Mouse (Mus musculus): ENCODE results near the gene Tbxas1. TPM values are rescaled to one million over a fixed set of nuclear protein-coding genes. Genes with fewer than 3 reads are reported as not detected.
A peak's percentile ranks its signal among the peaks of the same experiment; 100 is the strongest.

Gene Tbxas1
- total RNA-seq, 4 experiments from 2014 or later, result 2.1 to 16.8 (median 7.6) TPM

DNA sequence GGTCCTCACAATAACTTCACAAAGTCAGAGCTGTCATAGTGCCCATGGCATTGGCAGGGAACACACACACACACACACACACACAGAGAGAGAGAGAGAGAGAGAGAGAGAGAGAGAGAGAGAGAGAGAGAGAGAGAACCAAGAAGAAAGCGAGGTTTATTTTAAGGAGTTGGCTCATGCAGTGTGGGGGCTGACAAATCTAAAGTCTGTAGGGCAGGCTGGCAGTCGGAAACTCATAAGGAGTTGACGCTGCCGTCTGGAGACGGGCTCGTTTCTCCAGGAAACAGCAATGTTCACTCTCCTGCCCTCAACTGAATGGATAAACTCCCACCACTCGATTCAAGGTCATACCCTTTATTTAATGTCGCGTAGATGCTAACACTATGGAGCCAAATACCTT lies 165.2 kb downstream of the Tbxas1 start:
- peak in 1 of 2 experiments; percentile 12 for DNase-seq (ENCODE audit: low spot score in 2 of 2)

DNA sequence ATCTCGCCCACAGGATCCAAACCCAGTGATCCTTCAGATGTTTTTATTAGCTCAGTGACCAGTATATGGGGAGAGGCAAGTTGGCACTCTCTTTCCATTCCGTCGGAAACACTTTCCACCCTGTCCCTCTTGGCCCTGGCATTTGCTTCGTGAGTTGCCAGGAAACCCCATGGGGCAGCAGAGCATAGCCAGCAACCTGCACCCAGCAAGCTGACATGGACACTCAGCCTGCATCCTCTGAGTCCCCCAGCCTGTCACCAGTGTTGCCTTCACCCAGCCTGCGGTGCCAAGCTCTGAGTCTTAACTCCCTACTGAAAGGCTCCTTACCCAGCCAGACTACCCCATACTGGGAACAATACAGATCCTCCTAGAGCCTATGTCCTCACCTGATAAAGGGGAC lies 173.9 kb downstream of the Tbxas1 start:
- no peak for DNase-seq (ENCODE audit: low spot score in 2 of 2)

DNA sequence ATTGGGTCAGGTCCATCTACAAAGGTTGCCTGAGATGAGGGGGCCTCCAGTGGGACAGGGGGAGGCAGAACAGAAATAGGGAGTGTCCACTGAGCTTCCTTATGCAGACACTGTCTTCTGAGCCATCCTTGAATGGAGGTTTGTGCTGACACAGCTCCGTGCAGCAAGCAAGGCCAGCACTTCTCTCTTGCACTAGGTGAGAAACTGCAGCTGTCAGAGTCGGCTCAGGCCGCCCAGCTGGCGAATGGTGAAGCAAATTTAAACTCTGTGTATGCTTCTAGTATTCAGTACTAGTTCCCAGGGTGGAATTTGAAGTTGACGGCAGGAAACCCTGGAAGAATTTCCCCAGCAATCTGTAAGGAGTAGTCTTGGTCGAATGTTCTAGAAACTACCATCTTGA lies 175.6 kb downstream of the Tbxas1 start:
- DNase-seq (ENCODE audit: low spot score in 2 of 2), result no peak

DNA sequence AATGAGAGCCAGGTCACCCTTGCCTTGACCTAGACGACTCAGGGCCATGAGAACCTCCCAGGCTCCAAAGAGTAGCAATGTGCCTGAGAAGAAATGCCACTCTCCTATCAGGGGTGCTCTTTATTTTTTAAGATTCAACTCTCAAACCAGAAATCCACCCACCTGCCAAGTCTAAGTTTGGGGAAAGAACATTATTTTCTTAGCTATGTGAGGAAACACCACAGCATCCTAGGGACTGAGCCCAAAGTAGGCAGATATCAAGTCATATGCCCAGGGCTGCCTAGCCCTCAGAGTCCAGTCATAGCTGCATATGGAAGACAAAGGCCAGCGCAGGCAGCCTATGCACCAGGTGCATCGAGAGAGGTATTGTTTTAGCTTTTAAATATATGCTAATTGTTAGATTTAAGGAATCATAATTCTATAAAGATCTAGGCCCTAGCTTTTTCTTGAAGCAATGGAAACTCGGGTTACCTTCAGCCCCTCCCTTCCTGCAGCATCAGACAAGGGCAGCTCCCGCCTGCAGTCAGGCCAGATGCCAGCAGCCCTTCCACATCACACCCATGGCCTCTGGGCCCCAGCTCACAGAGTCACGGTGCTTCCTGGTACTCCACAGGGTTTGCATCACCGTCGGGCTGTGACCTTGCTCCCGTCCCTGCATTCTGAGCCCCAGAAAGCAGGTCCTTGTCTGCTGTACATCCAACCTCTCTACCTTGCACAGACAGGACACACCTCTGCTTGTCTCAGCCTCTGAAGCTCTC lies 176.8 kb downstream of the Tbxas1 start:
- no peak for DNase-seq (ENCODE audit: low spot score in 2 of 2)

DNA sequence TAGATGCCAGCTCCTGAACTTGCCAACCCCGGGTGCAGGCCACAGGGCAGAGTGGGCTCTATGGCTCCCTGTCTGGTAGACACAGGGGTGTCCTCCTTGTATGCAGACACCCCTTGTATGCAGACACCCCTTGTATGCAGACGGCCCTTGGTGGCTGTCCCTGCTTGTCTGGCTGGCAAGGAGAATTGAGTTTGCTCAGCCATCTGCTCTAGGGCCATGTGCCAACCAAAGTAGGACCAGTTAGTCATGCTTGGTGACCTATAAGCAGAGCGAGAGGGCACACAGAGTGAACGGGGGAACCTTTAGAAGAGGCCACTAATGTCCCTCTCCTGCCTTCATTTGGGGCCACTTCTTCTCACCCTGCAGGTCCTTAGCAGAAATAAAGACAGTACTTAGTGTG lies 177.4 kb downstream of the Tbxas1 start:
- DNase-seq (ENCODE audit: low spot score in 2 of 2), result no peak

DNA sequence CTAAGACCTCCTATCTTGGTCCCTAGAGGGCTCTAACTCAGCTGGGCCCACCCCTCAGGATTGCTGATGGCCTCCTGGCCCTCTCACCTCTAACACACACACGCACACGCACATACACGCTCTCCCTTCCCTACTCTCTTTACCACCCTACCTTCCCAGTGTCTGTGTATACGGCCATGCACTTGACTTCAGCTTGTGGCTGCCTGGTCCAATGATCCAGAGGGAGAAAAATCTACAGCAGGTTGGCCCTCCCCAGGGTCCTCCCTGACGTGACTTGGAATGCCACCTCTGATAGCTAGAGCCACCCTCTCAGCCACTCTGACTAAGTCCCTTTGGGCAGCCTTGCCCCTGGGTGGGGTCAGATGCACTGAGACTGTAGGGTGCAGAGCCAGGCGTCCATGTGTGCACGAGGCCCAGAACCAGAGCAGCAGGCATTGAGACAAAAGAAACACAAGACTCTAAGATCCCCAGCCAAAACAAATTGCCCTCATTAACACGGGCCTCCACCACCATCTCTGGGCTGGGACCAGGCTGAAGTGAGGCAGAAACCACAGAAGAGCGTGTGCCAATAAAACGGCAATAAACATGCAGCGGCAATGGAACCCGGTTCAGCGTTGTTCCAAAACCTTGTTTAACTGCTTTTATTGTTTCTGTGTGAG lies 179.1 kb downstream of the Tbxas1 start:
- DNase-seq (ENCODE audit: low spot score in 2 of 2), result no peak

DNA sequence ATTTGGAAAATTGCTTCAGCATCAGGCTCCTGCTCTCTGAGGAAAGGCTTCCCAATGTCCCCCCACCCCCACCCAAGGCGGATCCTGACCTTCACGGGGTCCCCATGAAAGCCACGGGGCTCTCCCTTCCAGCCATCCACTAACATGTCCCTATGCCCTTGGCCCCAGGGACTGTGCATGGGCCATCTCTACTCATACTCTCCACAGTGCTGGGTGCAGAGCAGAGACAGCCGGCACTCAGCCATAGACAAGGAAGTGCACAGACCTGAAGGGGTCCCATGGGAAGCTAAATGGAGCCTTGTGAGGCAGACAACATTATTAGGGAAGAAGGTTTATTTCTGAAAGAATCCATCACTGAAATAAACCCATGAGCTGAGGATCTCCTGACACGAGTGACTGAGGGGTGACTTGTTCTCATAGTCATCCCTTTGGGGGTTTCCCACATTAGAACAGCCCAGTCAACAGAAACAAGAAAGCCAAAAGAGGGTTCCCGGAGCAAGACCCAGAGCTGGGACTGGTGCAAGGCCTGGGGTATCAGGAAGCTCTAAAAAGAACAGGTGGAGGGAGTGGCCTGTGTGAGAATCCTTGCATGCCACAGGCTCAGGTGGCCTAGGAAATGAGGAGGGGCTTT lies 179.8 kb downstream of the Tbxas1 start:
- DNase-seq (ENCODE audit: low spot score in 2 of 2), result no peak

DNA sequence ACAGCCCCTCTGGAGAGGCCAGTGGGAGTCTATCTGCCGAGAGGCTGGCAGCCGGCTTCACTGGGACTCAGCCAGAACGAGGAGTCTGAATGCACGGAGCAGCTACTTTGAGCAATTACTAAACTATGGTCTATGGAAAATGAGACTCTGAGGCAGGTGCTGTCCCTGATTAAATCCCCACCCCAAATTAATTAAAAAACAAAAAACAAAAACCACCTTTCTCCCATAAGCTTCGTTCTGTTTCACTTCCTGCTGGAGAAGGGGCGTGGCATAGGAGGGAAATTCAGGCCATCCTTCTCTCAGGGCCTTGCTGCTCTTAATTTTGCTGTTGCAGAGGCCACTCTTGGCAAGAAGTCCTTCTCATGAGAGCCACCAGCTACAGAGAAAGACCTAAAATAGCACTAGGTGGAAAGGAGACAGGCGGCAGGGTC lies 180.6 kb downstream of the Tbxas1 start:
- no peak for DNase-seq (ENCODE audit: low spot score in 2 of 2)

DNA sequence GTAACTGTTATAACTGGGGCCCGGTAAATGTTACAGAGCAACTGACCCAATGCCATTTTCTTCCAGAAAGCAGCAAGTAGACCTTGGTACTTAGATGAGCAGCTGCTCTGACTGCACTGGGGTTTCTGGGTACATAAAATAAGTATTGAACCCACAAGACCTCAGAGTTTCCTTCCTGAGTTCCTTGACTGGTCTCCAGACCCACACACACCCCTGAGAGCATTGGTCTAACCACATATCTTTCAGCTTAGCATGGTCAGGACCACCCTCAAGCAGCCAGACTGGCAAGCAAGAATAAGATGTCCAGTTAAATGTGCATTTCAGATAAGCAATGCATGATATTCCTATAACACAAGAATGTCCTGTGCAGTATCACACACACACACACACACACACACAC lies 182.0 kb downstream of the Tbxas1 start:
- no peak for DNase-seq (ENCODE audit: low spot score in 2 of 2)

DNA sequence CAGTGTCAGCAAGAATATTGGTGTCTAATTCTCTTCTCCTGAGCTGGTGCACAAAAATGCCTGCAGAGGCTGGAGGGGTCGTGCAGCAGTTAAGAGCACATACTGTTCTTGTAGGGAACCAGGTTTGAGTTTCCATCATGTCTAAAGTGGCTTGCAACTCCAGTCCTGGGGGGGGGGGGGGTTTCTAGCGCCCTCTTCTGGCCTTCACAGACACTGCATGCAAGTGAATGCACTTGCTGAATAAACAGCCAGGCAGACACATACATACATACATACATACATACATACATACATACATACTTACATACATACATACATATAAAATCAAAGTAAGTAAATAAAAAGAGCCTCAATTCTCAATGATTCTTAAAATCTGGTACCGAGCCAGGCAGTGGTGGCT lies 183.2 kb downstream of the Tbxas1 start:
- DNase-seq (ENCODE audit: low spot score in 2 of 2), result no peak

DNA sequence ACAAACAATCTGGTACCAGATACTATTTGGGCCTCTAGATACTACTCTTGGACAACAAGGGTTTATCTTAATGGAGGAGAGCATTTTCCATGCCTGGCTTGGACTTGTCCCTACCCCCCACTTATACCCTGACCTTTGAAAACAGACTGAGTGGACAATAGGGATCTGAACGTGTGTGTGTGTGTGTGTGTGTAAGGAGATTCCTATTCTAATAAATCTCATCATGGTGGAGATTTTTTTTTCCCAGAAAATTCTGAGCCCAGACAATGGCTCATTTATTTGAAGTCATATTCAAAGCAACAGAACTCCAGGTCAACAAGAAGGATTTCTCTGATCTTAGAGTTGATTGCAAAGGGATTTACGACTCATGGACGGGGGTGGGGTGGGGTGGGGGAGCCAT lies 183.7 kb downstream of the Tbxas1 start:
- DNase-seq (ENCODE audit: low spot score in 2 of 2), result no peak

DNA sequence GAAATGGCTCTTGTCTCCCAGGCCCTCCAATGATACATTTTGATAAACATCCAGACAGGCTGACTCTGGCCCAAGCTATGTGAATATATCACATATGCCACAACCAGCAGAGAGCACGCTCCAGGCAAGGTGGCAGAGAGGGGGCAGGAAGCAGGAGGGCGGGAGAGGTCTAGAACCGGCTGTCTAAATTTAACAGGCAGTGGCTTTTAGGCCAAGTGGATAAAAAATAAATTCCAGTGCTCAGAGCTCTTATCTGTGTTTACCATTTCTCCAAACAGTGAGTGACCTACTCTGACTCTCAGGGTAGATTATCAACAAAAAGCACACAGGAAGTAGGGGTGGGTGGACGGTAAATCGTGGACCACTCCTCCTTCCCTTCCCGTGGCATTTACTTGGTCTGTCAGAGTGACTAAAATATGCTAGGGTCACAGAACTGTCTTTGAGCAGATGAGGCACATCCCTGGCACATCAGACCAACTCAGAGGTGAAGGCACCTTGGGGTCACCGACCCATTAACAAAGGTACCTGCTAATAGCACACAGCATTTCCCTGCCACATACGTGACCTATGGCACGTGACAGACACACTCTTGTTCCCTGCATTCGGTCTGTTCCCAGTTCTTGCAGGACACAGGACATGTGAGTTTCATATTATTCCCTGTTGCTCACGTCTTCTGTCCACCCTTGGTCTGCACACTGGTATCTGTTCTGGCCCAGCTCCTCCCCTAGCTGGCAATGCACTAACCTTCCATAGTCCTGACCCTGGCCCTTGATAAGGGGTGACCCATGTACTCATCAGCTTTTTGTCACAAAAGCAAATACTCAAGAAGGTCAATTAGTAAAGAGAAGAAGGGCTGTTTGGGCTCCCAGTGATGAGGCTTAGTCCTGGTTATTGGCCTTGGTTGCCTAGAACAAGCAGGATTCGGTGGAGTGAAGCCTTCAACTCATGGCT lies 184.6 kb downstream of the Tbxas1 start:
- DNase-seq (ENCODE audit: low spot score in 2 of 2), result no peak

DNA sequence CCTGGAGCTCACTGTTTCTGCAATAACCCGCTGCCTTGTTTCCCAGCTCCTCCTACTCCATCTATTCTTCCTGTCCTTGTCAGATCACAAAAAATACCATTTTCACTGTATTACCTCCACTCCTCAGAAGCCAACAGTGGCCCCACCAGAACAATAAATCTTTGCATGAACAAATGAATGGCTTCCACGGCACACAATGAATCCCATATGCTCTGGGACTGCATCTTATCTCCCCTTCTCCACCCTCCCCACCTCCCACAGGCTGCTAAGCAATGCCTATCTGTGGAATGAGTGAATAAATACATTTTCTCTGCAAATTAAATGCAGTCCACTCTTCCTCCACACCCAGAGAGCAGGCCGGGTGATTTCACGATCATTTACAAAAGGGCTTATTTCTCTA lies 186.0 kb downstream of the Tbxas1 start:
- no peak for DNase-seq (ENCODE audit: low spot score in 2 of 2)

DNA sequence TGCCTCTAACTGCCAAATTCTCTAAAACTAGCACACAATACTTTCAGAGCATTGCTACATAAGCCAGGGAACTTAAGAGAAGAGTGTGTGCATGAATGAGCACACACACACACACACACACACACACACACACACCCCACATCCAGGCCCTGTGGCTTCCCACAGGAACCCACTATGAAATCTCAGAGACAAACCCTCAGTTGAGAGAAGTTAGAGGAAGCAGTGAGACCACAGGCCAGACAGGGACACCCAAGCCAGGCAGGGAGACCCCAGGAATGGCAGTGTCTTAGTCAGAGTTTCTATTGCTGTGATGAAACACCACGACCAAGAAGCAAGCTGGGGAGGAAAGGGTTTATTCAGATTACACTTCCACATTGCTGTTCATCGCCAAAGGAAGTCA lies 188.3 kb downstream of the Tbxas1 start:
- DNase-seq (ENCODE audit: low spot score in 2 of 2), result no peak

DNA sequence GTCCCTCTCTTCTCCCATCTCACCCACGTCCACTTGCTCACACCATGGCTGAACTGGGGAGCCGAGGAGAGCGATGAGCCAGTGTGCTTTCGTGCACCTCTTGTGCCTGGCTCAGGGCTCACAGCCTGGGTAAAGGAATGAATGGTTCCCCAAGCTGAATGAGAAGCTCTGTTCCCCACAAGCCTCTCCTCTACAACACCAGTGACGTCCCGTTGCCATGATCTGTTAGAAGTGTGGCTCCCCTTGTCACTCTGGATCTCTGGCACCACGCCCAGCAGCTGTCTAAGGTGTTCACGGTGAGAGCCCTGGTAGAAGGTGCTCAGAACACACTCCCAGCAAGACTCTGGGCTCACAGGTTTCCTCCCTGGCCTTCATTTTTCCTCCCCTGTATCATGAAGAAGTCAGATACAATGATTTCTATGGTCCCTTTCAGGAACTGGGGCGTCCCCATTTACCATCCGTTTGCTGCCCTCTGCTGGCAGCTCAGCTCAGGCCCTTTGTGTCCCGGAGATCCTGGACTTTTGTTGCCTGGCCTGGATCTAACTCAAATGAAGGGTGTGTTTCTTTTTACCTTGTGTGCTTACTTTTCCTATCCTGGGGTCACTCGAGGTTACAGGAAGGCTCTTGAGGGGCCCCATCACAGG lies 191.9 kb downstream of the Tbxas1 start:
- DNase-seq (ENCODE audit: low spot score in 2 of 2), result peak; percentile 50 to 85

DNA sequence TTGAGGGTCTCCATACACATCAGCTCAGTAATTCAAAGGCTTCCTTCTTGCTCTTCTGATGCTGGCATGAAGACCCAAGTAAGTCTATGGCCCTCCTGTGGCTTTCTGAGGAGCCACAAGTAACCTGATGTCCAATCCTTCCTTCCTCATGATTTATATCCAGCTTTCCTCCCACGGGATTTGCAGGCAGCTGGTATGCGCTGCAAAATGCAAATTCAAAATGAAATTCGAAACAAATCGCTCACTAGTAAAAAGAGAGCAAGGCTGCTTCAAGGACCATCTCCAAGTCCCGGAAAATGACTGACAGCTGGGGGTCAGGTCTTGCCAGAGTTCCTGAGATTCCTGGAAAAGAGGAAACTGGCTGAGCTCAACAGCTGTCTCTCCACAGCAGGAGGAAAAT lies 197.5 kb downstream of the Tbxas1 start:
- peak in 1 of 2 experiments; percentile 16 for DNase-seq (ENCODE audit: low spot score in 2 of 2)

DNA sequence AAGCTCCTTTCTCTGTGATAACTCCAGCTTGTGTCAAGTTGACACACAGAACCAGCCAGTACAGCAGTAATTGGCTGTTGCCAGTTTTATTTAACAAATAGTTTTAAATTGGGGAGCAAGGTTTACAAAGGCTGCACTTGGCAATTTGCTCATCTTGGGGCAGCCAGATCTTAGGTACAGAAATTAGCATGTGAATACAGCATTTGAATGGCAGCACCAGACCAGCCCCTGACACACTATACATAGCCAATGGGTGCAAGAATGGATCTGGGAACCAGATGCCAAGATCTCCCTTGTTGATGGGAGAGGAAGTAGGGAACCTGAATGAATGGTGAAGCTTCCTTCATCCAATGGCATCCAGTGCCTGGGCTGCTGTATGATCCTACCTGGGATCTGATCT lies 199.0 kb downstream of the Tbxas1 start:
- no peak for DNase-seq (ENCODE audit: low spot score in 2 of 2)

DNA sequence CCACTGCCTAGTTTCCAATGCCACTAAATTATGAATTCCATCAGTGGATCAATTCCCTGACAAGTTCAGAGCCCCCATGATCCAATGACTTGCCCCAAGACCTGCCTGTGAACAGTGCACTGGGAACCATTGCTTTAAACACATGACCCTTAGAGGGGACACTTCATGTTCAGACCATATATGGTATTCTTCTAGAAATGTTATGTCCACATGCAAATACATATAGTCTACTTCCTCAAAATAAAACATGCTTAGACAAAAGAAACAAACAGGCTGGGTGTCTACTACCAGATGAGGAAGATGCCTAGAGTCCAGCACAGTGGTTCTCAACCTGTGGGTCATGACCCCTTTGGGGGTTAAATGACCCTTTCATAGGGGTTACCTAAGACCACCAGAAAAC lies 201.3 kb downstream of the Tbxas1 start:
- no peak for DNase-seq (ENCODE audit: low spot score in 2 of 2)

DNA sequence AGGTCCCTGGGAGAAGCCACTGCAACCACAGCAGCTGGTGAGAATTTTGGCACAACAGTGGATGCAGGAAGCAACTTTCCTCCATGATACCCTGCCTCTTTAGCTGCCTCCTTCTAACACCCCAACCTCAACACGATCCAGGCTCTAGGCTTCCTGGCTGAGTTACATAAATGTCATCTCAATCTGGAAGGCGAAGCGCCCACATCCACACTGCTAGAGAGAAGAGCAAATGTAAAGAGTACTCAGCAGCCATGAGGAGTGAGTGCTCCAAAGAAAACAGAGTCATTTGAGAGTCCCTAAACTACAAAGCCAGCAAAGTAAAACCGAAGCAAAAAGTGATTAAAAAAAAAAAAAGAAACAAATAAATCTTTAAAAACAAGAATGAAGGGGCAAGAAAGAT lies 229.4 kb downstream of the Tbxas1 start:
- no peak for DNase-seq (ENCODE audit: low spot score in 2 of 2)

DNA sequence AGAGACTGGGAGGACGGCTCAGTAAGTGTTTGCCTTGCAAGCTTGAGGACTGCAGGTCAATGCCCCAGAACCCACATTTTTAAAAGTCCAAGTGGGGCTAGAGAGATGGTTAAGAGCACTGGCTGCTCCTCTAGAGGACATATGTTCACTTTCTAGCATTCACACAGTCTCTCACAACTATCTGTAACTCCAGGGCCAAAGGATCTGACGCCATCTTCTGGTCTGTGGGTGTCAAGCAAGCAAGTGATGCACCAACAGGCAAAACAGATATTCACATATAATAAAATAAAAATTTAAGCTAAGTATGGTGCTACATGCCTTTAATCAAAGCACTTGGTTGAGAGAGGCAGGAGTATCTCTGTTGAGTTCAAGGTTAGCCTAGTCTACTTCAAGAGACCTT lies 231.6 kb downstream of the Tbxas1 start:
- DNase-seq (ENCODE audit: low spot score in 2 of 2), result no peak

DNA sequence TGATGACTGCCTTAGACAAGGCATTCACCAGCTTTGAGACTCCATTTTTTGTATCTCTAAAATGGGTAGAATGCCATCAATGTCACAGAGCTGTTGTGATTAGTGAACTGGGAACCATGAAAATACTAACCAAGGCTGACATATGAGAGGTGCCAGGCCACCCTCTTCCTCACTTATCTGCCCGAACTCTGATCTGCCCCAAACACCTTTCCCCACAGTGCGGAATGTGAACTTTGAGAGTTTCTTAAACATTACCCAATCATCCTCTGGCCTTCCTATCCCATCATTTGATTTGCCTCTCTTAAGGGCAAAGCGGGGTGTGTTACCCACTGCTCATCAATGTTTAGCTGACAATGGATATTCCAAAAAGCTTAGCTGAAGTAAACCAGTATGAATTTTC lies 237.5 kb downstream of the Tbxas1 start:
- no peak for DNase-seq (ENCODE audit: low spot score in 2 of 2)
